Mouse (Mus musculus) olfactory bulb, adult 2 months (tissue): ENCODE results near the gene Phc2. TPM values are rescaled to one million over a fixed set of nuclear protein-coding genes. Genes with fewer than 3 reads are reported as not detected.

Source experiments
- H3K27ac ChIP-seq: fragments of 200-500 bp; 2 replicates; pipeline ENCODE4 v1.5.1; 2012; ENCODE audit warnings: low read depth, low read length; ENCODE audit not compliant: insufficient read depth
- H3K4me1 ChIP-seq: fragments of 200-500 bp; 2 replicates; pipeline ENCODE4 v1.6.1; 2012; ENCODE audit warnings: low read length; ENCODE audit not compliant: control insufficient read depth, insufficient read depth
- H3K4me3 ChIP-seq: fragments of 200-500 bp; 2 replicates; pipeline ENCODE4 v1.5.1; 2012; ENCODE audit warnings: mild to moderate bottlenecking, low read depth, low read length, moderate library complexity; ENCODE audit not compliant: insufficient read depth
- CTCF ChIP-seq: fragments of 200-500 bp; IDR thresholded peaks from 2 replicates; pipeline ENCODE4 v1.5.1; 2012; ENCODE audit warnings: low read depth, mild to moderate bottlenecking, low read length, moderate library complexity; ENCODE audit not compliant: insufficient read depth
- POLR2A ChIP-seq: fragments of 200-500 bp; IDR thresholded peaks from 2 replicates; pipeline ENCODE4 v1.6.1; 2012; ENCODE audit warnings: mild to moderate bottlenecking, low read depth, low read length, moderate library complexity; ENCODE audit not compliant: insufficient read depth
- WGBS: fragments of 180-500 bp; shearing (Covaris S2); methylation state at CpG from one replicate; pipeline ENCODE4 v1.1.7; 2018; 5-methylcytosine and 5-hydroxymethylcytosine counted together
- polyA plus RNA-seq: library from polyadenylated mRNA; stranded (reverse); fragments of >200 nt; gene quantifications from 2 replicates; pipeline ENCODE4 v1.2.4, GENCODE M21; 2012; ENCODE audit warnings: low replicate concordance; ENCODE audit not compliant: missing spikeins, insufficient read depth, insufficient read length

The Phc2 gene
- polyA plus RNA-seq, 1 experiment: not detected

- TF ChIP-seq POLR2A (no peak), CTCF (no peak)
- H3K4me1 ChIP-seq: peaks cover 71% of the 10 kb centered on the region
- H3K4me3 ChIP-seq: no peak overlapping the region
- H3K27ac ChIP-seq: no peak overlapping the region
Observed at GRCm38 (mm10) chr4:128694315-128694714, 39.8 kb downstream of the Phc2 start.

GRCm38 (mm10) chr4:128695149-128695548 is 40.6 kb downstream of the Phc2 start:
- Histone ChIP-seq H3K4me1 (peaks cover 65% of the 10 kb centered on the region), H3K27ac (no peak overlapping the region), H3K4me3 (no peak overlapping the region)
- TF ChIP-seq POLR2A (no peak), CTCF (no peak)
- WGBS: 56% methylated on average over 7 of the region's 7 CpGs

GRCm38 (mm10) chr4:128698011-128698861 is 43.7 kb downstream of the Phc2 start:
- no peak for TF ChIP-seq CTCF
- no peak for TF ChIP-seq POLR2A
- Histone ChIP-seq H3K4me3 (no peak overlapping the region), H3K27ac (peak overlapping the region; percentile 77), H3K4me1 (peaks cover 50% of the 10 kb centered on the region)
- WGBS: 25% methylated on average over 12 of the region's 12 CpGs

GRCm38 (mm10) chr4:128699916-128700315 is 45.4 kb downstream of the Phc2 start:
- Histone ChIP-seq H3K4me1 (peaks cover 37% of the 10 kb centered on the region), H3K4me3 (no peak overlapping the region), H3K27ac (no peak overlapping the region)
- 96% methylated on average over 4 of the region's 4 CpGs for WGBS
- TF ChIP-seq POLR2A: no peak

GRCm38 (mm10) chr4:128700543-128700942 is 46.0 kb downstream of the Phc2 start:
- no peak overlapping the region for H3K27ac ChIP-seq
- WGBS: 48% methylated on average over 2 of the region's 2 CpGs

GRCm38 (mm10) chr4:128705138-128705720 is 50.7 kb downstream of the Phc2 start:
- H3K27ac ChIP-seq: no peak overlapping the region
- 86% methylated on average over 15 of the region's 15 CpGs for WGBS

More at GRCm38 (mm10) chr4:128700543-128700942, 46.0 kb downstream of the Phc2 start:
- TF ChIP-seq CTCF (no peak), POLR2A (no peak)
- Histone ChIP-seq H3K4me3 (no peak overlapping the region), H3K4me1 (peaks cover 33% of the 10 kb centered on the region)

GRCm38 (mm10) chr4:128706626-128707025 is 52.1 kb downstream of the Phc2 start:
- peak; percentile 24; the same call in 1 of the 2 replicates for TF ChIP-seq CTCF
- TF ChIP-seq POLR2A: no peak
- Histone ChIP-seq H3K4me3 (no peak overlapping the region), H3K27ac (no peak overlapping the region), H3K4me1 (peaks cover 14% of the 10 kb centered on the region)
- 33% methylated on average over 9 of the region's 9 CpGs for WGBS

More at GRCm38 (mm10) chr4:128705138-128705720, 50.7 kb downstream of the Phc2 start:
- no peak for TF ChIP-seq POLR2A
- no peak for TF ChIP-seq CTCF
- Histone ChIP-seq H3K4me1 (peaks cover 10% of the 10 kb centered on the region), H3K4me3 (no peak overlapping the region)

GRCm38 (mm10) chr4:128707384-128707783 is 52.9 kb downstream of the Phc2 start:
- Histone ChIP-seq H3K4me3 (no peak overlapping the region), H3K4me1 (peaks cover 22% of the 10 kb centered on the region), H3K27ac (no peak overlapping the region)
- TF ChIP-seq CTCF (no peak), POLR2A (no peak)
- 44% methylated on average over 4 of the region's 4 CpGs for WGBS

- H3K4me1 ChIP-seq: peaks cover 27% of the 10 kb centered on the region
- TF ChIP-seq CTCF: no peak
- TF ChIP-seq POLR2A: no peak
- no peak overlapping the region for H3K27ac ChIP-seq
- whole genome bisulfite sequencing: 72% methylated on average over 15 of the region's 15 CpGs
- no peak overlapping the region for H3K4me3 ChIP-seq
Observed at GRCm38 (mm10) chr4:128709061-128709780, 54.7 kb downstream of the Phc2 start.
